In genomic region chr1:167391241-167391640, GRCm38 (mm10) we compare ENCODE assay signal across 15 mouse cellular contexts. TPM values are rescaled to one million over a fixed set of nuclear protein-coding genes. Genes with fewer than 3 reads are reported as not detected.
DNase-seq lines count a peak whose midpoint lies in the region; ATAC-seq and TF ChIP-seq lines count a peak whose summit lies in the region.
"Had no signal": no experiment of that assay in that cellular context is flagged by ENCODE, and none has a peak within 500 bp of the region (broad histone marks: within the 10 kb centered on the region; RNA-seq: fewer than 3 reads in every experiment).

No protein-coding gene starts in this region.

- peak overlapping the region; percentile 4 for H3K4me2 ChIP-seq in heart, embryonic 11.5 days
- peak overlapping the region; percentile 40 for H3K4me2 ChIP-seq in intestine, embryonic 16.5 days (ENCODE audit: low read depth, low read length)
- peak overlapping the region; percentile 88 for H3K4me2 ChIP-seq in liver, postnatal 0 days (ENCODE audit: low read depth, low read length)
- H3K4me2 ChIP-seq: embryonic facial prominence, embryonic 12.5 days; limb, embryonic 12.5 days had no signal

- no peak for ATAC-seq in heart, embryonic 11.5 days (replicated peaks; ENCODE audit: insufficient number of reproducible peaks, low FRiP score, low TSS enrichment)
- ATAC-seq in intestine, embryonic 16.5 days, result no peak
- no peak for ATAC-seq in liver, postnatal 0 days

- no peaks in the 10 kb centered on the region for H3K4me1 ChIP-seq in heart, embryonic 11.5 days (ENCODE audit: control insufficient read depth, insufficient read depth, low read length)
- H3K4me1 ChIP-seq in intestine, embryonic 16.5 days (ENCODE audit: control insufficient read depth, insufficient read depth, low read length), result peaks cover 26% of the 10 kb centered on the region
- peaks cover 48% of the 10 kb centered on the region for H3K4me1 ChIP-seq in liver, postnatal 0 days (ENCODE audit: insufficient read depth)

- TF ChIP-seq EP300 in liver, postnatal 0 days (IDR thresholded peaks at IDR 0.05; ENCODE audit: low read depth), result no peak

- 74% methylated on average over 6 of the region's 6 CpGs for WGBS in heart, embryonic 11.5 days (ENCODE audit: insufficient replicate concordance)
- WGBS in intestine, embryonic 16.5 days, result 62% methylated on average over 6 of the region's 6 CpGs
- 67% methylated on average over 6 of the region's 6 CpGs for WGBS in liver, postnatal 0 days (ENCODE audit: insufficient replicate concordance)

- peak overlapping the region; percentile 16; the same call in 1 of the 2 replicates for H3K27ac ChIP-seq in heart, embryonic 11.5 days (ENCODE audit: low read depth, low read length)
- peak overlapping the region; percentile 68 for H3K27ac ChIP-seq in intestine, embryonic 16.5 days (ENCODE audit: low read length)
- H3K27ac ChIP-seq in liver, postnatal 0 days (ENCODE audit: low read depth), result peak overlapping the region; percentile 66
- H3K27ac ChIP-seq: embryonic facial prominence, embryonic 12.5 days; limb, embryonic 12.5 days; midbrain, embryonic 10.5 days had no signal

- H3K27me3 ChIP-seq in heart, embryonic 11.5 days (ENCODE audit: control insufficient read depth, insufficient read depth, low read length), result no peaks in the 10 kb centered on the region
- H3K27me3 ChIP-seq in intestine, embryonic 16.5 days (replicated peaks; ENCODE audit: control insufficient read depth, insufficient read depth, low read length), result no peaks in the 10 kb centered on the region
- no peaks in the 10 kb centered on the region for H3K27me3 ChIP-seq in liver, postnatal 0 days (ENCODE audit: insufficient read depth, low read length)

- DNase-seq in heart, adult 8-10 months (ENCODE audit: low spot score), result no peak
- DNase-seq in adipocyte (ENCODE audit: low spot score), result peak; percentile 37
- no peak for DNase-seq in liver, postnatal 0 days
- DNase-seq in left cerebral cortex, adult 18-20 months (ENCODE audit: low spot score in 2 of 2), result no peak
- no peak for DNase-seq in right cerebral cortex, adult 2 months (ENCODE audit: low spot score in 2 of 2)
- DNase-seq: adrenal gland, postnatal 36 days; cerebellum, postnatal 25 days; kidney, adult 8-10 months; lung, postnatal 14 days had no signal

- TF ChIP-seq CTCF in liver, postnatal 0 days (IDR thresholded peaks at IDR 0.05; ENCODE audit: low read depth), result no peak

- no peak overlapping the region for H3K9ac ChIP-seq in heart, embryonic 11.5 days (ENCODE audit: low read depth, low read length)
- H3K9ac ChIP-seq in intestine, embryonic 16.5 days (ENCODE audit: low read depth, low read length), result 0 out of 2 replicates have a peak overlapping the region, but pooled peaks have one; percentile 32
- peak overlapping the region; percentile 44 for H3K9ac ChIP-seq in liver, postnatal 0 days (replicated peaks)
- H3K9ac ChIP-seq: embryonic facial prominence, embryonic 12.5 days; limb, embryonic 12.5 days had no signal

- no peak overlapping the region; the same call in 1 of the 2 replicates for H3K4me3 ChIP-seq in heart, embryonic 11.5 days (ENCODE audit: low read depth, low read length)
- H3K4me3 ChIP-seq in intestine, embryonic 16.5 days (ENCODE audit: low read length), result peak overlapping the region; percentile 17; the same call in 1 of the 2 replicates
- peak overlapping the region; percentile 26 for H3K4me3 ChIP-seq in liver, postnatal 0 days (ENCODE audit: low read depth, low read length)
- H3K4me3 ChIP-seq: embryonic facial prominence, embryonic 12.5 days; limb, embryonic 12.5 days; midbrain, embryonic 10.5 days had no signal

- no peaks in the 10 kb centered on the region for H3K36me3 ChIP-seq in heart, embryonic 11.5 days (ENCODE audit: control insufficient read depth, insufficient read depth, low read length)
- no peaks in the 10 kb centered on the region for H3K36me3 ChIP-seq in intestine, embryonic 16.5 days (ENCODE audit: control insufficient read depth, insufficient read depth, low read length)
- H3K36me3 ChIP-seq in liver, postnatal 0 days (replicated peaks; ENCODE audit: insufficient read depth, low read length), result no peaks in the 10 kb centered on the region
- H3K36me3 ChIP-seq: embryonic facial prominence, embryonic 12.5 days; G1E; limb, embryonic 12.5 days; midbrain, embryonic 10.5 days had no signal

- H3K9me3 ChIP-seq in heart, embryonic 11.5 days (replicated peaks; ENCODE audit: control insufficient read depth, low read length), result no peaks in the 10 kb centered on the region
- H3K9me3 ChIP-seq in intestine, embryonic 16.5 days (ENCODE audit: control insufficient read depth, low read length), result no peaks in the 10 kb centered on the region
- H3K9me3 ChIP-seq in liver, postnatal 0 days (ENCODE audit: low read length), result no peaks in the 10 kb centered on the region
- H3K9me3 ChIP-seq: embryonic facial prominence, embryonic 12.5 days; G1E; limb, embryonic 12.5 days; midbrain, embryonic 10.5 days had no signal

RNA-seq across cellular contexts. Expression of gene Mgst3, which starts 2.4 kb away (rescaled TPM):
- 179 and 182 TPM in 2 replicates for polyA plus RNA-seq in heart, embryonic 11.5 days (2014; fragmentation: Nextera tagmentation; extraction: Ambion mirVana)
- total RNA-seq in heart, adult 8-10 months (2022), result 100 to 1,000 TPM; 345 to 380 (median 359) TPM
- polyA plus RNA-seq in intestine, embryonic 16.5 days (2015; fragmentation: Nextera tagmentation; extraction: Ambion mirVana), result 379 and 381 TPM in 2 replicates
- polyA plus RNA-seq in liver, postnatal 0 days (2015; fragmentation: Nextera tagmentation; extraction: Ambion mirVana), result 161 and 163 TPM in 2 replicates
- total RNA-seq in left cerebral cortex, adult 18-20 months (2021), result 100 to 1,000 TPM; 109 to 113 TPM

RNA-seq across cellular contexts. Expression of gene Aldh9a1, which starts 41.5 kb away (rescaled TPM):
- 35.6 and 35.7 TPM in 2 replicates for polyA plus RNA-seq in heart, embryonic 11.5 days (2014; fragmentation: Nextera tagmentation; extraction: Ambion mirVana)
- 10 to 100 TPM; 15.1 to 27.6 (median 20.4) TPM for total RNA-seq in heart, adult 8-10 months (2022)
- 204 and 245 TPM in 2 replicates for polyA plus RNA-seq in intestine, embryonic 16.5 days (2015; fragmentation: Nextera tagmentation; extraction: Ambion mirVana)
- polyA plus RNA-seq in liver, postnatal 0 days (2015; fragmentation: Nextera tagmentation; extraction: Ambion mirVana), result 76.4 and 80.8 TPM in 2 replicates
- 10 to 100 TPM; 25.9 to 26.8 TPM for total RNA-seq in left cerebral cortex, adult 18-20 months (2021)

Comparison
In these comparisons a context has a peak if more than half of its experiments do, and no peak if none do; other contexts are left out.
1. H3K27ac ChIP-seq: peak in every context shown above with its lines; median percentile 68 in intestine, embryonic 16.5 days; 66 in liver, postnatal 0 days; 16 in heart, embryonic 11.5 days.
2. H3K4me2 ChIP-seq: peak in every context shown above with its lines; median percentile 88 in liver, postnatal 0 days; 40 in intestine, embryonic 16.5 days; 4 in heart, embryonic 11.5 days.